11 mouse cellular contexts compared by ENCODE assay signal in genomic region chr13:41476216-41476615, GRCm38 (mm10). TPM values are rescaled to one million over a fixed set of nuclear protein-coding genes. Genes with fewer than 3 reads are reported as not detected.
A peak's percentile ranks its signal among the peaks of the same experiment; 100 is the strongest.
DNase-seq lines count a peak whose midpoint lies in the region; ATAC-seq and TF ChIP-seq lines count a peak whose summit lies in the region.
"Had no signal": no experiment of that assay in that cellular context is flagged by ENCODE, and none has a peak within 500 bp of the region (broad histone marks: within the 10 kb centered on the region; RNA-seq: fewer than 3 reads in every experiment).

No protein-coding gene starts in this region.

- H3K27me3 ChIP-seq in lung, postnatal 0 days (replicated peaks; ENCODE audit: insufficient read depth, low read length): no peaks in the 10 kb centered on the region
- 0 out of 2 replicates have a peak, but pooled peaks cover 5% of the 10 kb centered on the region for H3K27me3 ChIP-seq in hindbrain, embryonic 12.5 days
- H3K27me3 ChIP-seq: limb, embryonic 12.5 days; Patski had no signal

- H3K4me1 ChIP-seq in lung, postnatal 0 days (ENCODE audit: insufficient read depth, low read depth, low read length): peaks cover 4% of the 10 kb centered on the region; the same call in 1 of the 2 replicates
- no peaks in the 10 kb centered on the region for H3K4me1 ChIP-seq in hindbrain, embryonic 12.5 days

- no peak overlapping the region for H3K4me3 ChIP-seq in lung, postnatal 0 days (ENCODE audit: low read depth, low read length)
- no peak overlapping the region for H3K4me3 ChIP-seq in hindbrain, embryonic 12.5 days
- H3K4me3 ChIP-seq: forebrain, embryonic 10.5 days; limb, embryonic 12.5 days had no signal

- no peak for TF ChIP-seq CTCF in lung, postnatal 0 days (IDR thresholded peaks at IDR 0.05)

- H3K9ac ChIP-seq in lung, postnatal 0 days (replicated peaks; ENCODE audit: low read depth): no peak overlapping the region
- no peak overlapping the region for H3K9ac ChIP-seq in hindbrain, embryonic 12.5 days
- H3K9ac ChIP-seq: limb, embryonic 12.5 days had no signal

- peak; percentile 41 for DNase-seq in gastrocnemius, postnatal 25 days
- DNase-seq in gastrocnemius, adult 8-10 months (ENCODE audit: low spot score in 2 of 2): no peak
- DNase-seq in lung, postnatal 0 days (ENCODE audit: low spot score): peak; percentile 58
- no peak for DNase-seq in lung, postnatal 14 days
- peak; percentile 35 to 41 for DNase-seq in kidney, adult 8-10 months
- peak; percentile 91 for DNase-seq in retina, postnatal 1 day

- H3K4me2 ChIP-seq in lung, postnatal 0 days (replicated peaks; ENCODE audit: low read depth, low read length): no peak overlapping the region
- H3K4me2 ChIP-seq in hindbrain, embryonic 12.5 days (replicated peaks): no peak overlapping the region
- H3K4me2 ChIP-seq: limb, embryonic 12.5 days had no signal

- H3K9me3 ChIP-seq in lung, postnatal 0 days (ENCODE audit: low read length): no peaks in the 10 kb centered on the region
- no peaks in the 10 kb centered on the region for H3K9me3 ChIP-seq in hindbrain, embryonic 12.5 days (replicated peaks)
- H3K9me3 ChIP-seq: forebrain, embryonic 10.5 days; limb, embryonic 12.5 days had no signal

- WGBS in lung, postnatal 0 days: 52% methylated on average over 4 of the region's 4 CpGs
- WGBS in hindbrain, embryonic 12.5 days: 34% methylated on average over 4 of the region's 4 CpGs

- peak; percentile 60 for TF ChIP-seq EP300 in lung, postnatal 0 days (IDR thresholded peaks at IDR 0.05)

- 0 out of 2 replicates have a peak overlapping the region, but pooled peaks have one; percentile 14 for H3K27ac ChIP-seq in lung, postnatal 0 days (ENCODE audit: low read length)
- H3K27ac ChIP-seq in hindbrain, embryonic 12.5 days: no peak overlapping the region
- H3K27ac ChIP-seq: forebrain, embryonic 10.5 days; limb, embryonic 12.5 days had no signal

- H3K36me3 ChIP-seq in lung, postnatal 0 days (ENCODE audit: insufficient read depth, low read length): no peaks in the 10 kb centered on the region
- H3K36me3 ChIP-seq in hindbrain, embryonic 12.5 days: no peaks in the 10 kb centered on the region
- H3K36me3 ChIP-seq: forebrain, embryonic 10.5 days; limb, embryonic 12.5 days had no signal

- ATAC-seq in lung, postnatal 0 days: peak; percentile 67
- no peak for ATAC-seq in hindbrain, embryonic 12.5 days (ENCODE audit: low FRiP score)
- ATAC-seq in megakaryocyte progenitor cell, adult 5-6 weeks (replicated peaks; ENCODE audit: poor library complexity): no peak
- ATAC-seq: Patski had no signal

RNA-seq across cellular contexts. Expression of gene Nedd9, which starts 10.9 kb away (rescaled TPM):
- 1 to 10 TPM; 4.5 to 9.4 TPM for total RNA-seq in gastrocnemius, postnatal 25 days (2021)
- 1 to 10 TPM; 2.0 to 7.9 (median 2.4) TPM for total RNA-seq in gastrocnemius, adult 8-10 months (2022)
- polyA plus RNA-seq in lung, postnatal 0 days (2015; fragmentation: Nextera tagmentation; extraction: Ambion mirVana): 79.1 and 79.3 TPM in 2 replicates
- 17.1 and 17.9 TPM in 2 replicates for polyA plus RNA-seq in hindbrain, embryonic 12.5 days (2016; fragmentation: Nextera tagmentation; extraction: Ambion mirVana)
- total RNA-seq in megakaryocyte progenitor cell, adult 5-6 weeks (2015): 16.8 and 18.6 TPM in 2 replicates
- total RNA-seq in megakaryocyte progenitor cell, adult 5-6 weeks (2017): 19.7 and 23.1 TPM in 2 replicates

Comparison
In these comparisons a context has a peak if more than half of its experiments do, and no peak if none do; other contexts are left out.
1. DNase-seq: peak in gastrocnemius, postnatal 25 days (single experiment), lung, postnatal 0 days (single experiment), kidney, adult 8-10 months (2 of 2) and retina, postnatal 1 day (single experiment); none in gastrocnemius, adult 8-10 months (0 of 2) and lung, postnatal 14 days (single experiment).